Mouse (Mus musculus) CH12.LX (cell line): ENCODE results near the gene Retnlg. TPM values are rescaled to one million over a fixed set of nuclear protein-coding genes. Genes with fewer than 3 reads are reported as not detected.

ENCODE experiments used
- DNase-seq: peaks from one replicate; pipeline ENCODE4 v3.0.0-alpha.2; 2013; ENCODE audit errors: extremely low read depth
- H3K27ac ChIP-seq: 2 replicates; pipeline ENCODE4 v1.5.1; 2012; ENCODE audit warnings: low read depth, mild to moderate bottlenecking, control low read depth, moderate library complexity; ENCODE audit not compliant: insufficient read depth
- H3K27me3 ChIP-seq: replicated peaks from 2 replicates; pipeline ENCODE3; 2012; ENCODE audit warnings: inconsistent platforms
- H3K36me3 ChIP-seq, 2 experiments: replicated peaks in 1 of 2; 2 replicates each; pipeline versions ENCODE3 to v1.6.1; 2012; ENCODE audit warnings: inconsistent platforms in 1 of 2, low read length in 1 of 2, mild to moderate bottlenecking in 1 of 2, mixed read lengths in 1 of 2, moderate library complexity in 1 of 2; ENCODE audit not compliant: control insufficient read depth in 1 of 2, insufficient read depth in 1 of 2
- H3K4me1 ChIP-seq, 2 experiments: 2 replicates each; pipeline ENCODE4 v1.6.1; 2012; ENCODE audit warnings: inconsistent platforms in 1 of 2, moderate library complexity in 1 of 2; ENCODE audit not compliant: insufficient read depth in 2 of 2, control insufficient read depth in 1 of 2
- H3K4me2 ChIP-seq: 2 replicates; pipeline ENCODE4 v1.6.1; 2012; ENCODE audit warnings: low read depth, mild to moderate bottlenecking, control low read depth; ENCODE audit not compliant: poor library complexity, insufficient read depth, severe bottlenecking
- H3K4me3 ChIP-seq, 3 experiments: fragments of 150-350 bp in 1 of 3; sonication (generic) in 1 of 3; replicated peaks in 1 of 3; 2 replicates each; pipeline versions ENCODE3 to v1.5.1; 2011 to 2012; ENCODE audit warnings: low read depth in 2 of 3, low read length in 2 of 3, mild to moderate bottlenecking in 2 of 3, moderate library complexity in 2 of 3, control low read depth in 1 of 3, improper control_type of control experiment in 1 of 3, inconsistent platforms in 1 of 3, mixed read lengths in 1 of 3; ENCODE audit not compliant: poor library complexity in 1 of 3
- H3K79me2 ChIP-seq: replicated peaks from 2 replicates; pipeline ENCODE4 v1.6.1; 2012; ENCODE audit warnings: mild to moderate bottlenecking, moderate library complexity; ENCODE audit not compliant: control insufficient read depth, poor library complexity, insufficient read depth, severe bottlenecking; ENCODE audit errors: extremely low read depth
- H3K9ac ChIP-seq: 2 replicates; pipeline ENCODE4 v1.6.1; 2012; ENCODE audit warnings: low read depth, mild to moderate bottlenecking, control low read depth, moderate library complexity; ENCODE audit not compliant: insufficient read depth
- H3K9me3 ChIP-seq: replicated peaks from 2 replicates; pipeline ENCODE3; 2012; ENCODE audit warnings: low read length, inconsistent platforms, mixed read lengths
- CHD2 ChIP-seq: IDR thresholded peaks from 2 replicates; pipeline ENCODE4 v1.6.1; 2011; ENCODE audit warnings: low read length, improper control_type of control experiment
- CTCF ChIP-seq, 2 experiments: IDR thresholded peaks in 1 of 2; conservative IDR thresholded peaks in 1 of 2; 2 replicates each; pipeline ENCODE4 v1.5.1; 2011 to 2012; ENCODE audit warnings: low read depth in 2 of 2, low read length in 2 of 2, improper control_type of control experiment in 1 of 2, inconsistent platforms in 1 of 2, mild to moderate bottlenecking in 1 of 2, moderate library complexity in 1 of 2
- ETS1 ChIP-seq: conservative IDR thresholded peaks from 2 replicates; pipeline ENCODE4 v1.6.1; 2012; ENCODE audit warnings: low read depth, mild to moderate bottlenecking, inconsistent platforms, low read length, improper control_type of control experiment, moderate library complexity
- HCFC1 ChIP-seq: IDR thresholded peaks from 2 replicates; pipeline ENCODE4 v1.6.1; 2012; ENCODE audit warnings: low read depth, mild to moderate bottlenecking, inconsistent platforms, low read length, improper control_type of control experiment
- KAT2A ChIP-seq: IDR thresholded peaks from 2 replicates; pipeline ENCODE4 v1.6.1; 2012; ENCODE audit warnings: low read length, improper control_type of control experiment, inconsistent platforms; ENCODE audit not compliant: insufficient replicate concordance
- MAFK ChIP-seq: IDR thresholded peaks from 2 replicates; pipeline ENCODE4 v1.6.1; 2011; ENCODE audit warnings: low read length, improper control_type of control experiment; ENCODE audit not compliant: insufficient replicate concordance
- MAZ ChIP-seq: IDR thresholded peaks from 2 replicates; pipeline ENCODE4 v1.6.1; 2012; ENCODE audit warnings: low read depth, mild to moderate bottlenecking, inconsistent platforms, low read length, improper control_type of control experiment, moderate library complexity
- MEF2A ChIP-seq: IDR thresholded peaks from 2 replicates; pipeline ENCODE4 v1.6.1; 2014; ENCODE audit warnings: low read depth, mild to moderate bottlenecking, inconsistent platforms, low read length, improper control_type of control experiment, borderline replicate concordance
- NRF1 ChIP-seq: IDR thresholded peaks from 2 replicates; pipeline ENCODE4 v1.6.1; 2014; ENCODE audit warnings: low read depth, mild to moderate bottlenecking, inconsistent platforms, low read length, improper control_type of control experiment, moderate library complexity
- PAX5 ChIP-seq: IDR thresholded peaks from 2 replicates; pipeline ENCODE4 v1.6.1; 2012; ENCODE audit warnings: low read length, inconsistent platforms, mixed read lengths
- POLR2A ChIP-seq: IDR thresholded peaks from 2 replicates; pipeline ENCODE4 v1.6.1; 2011; ENCODE audit warnings: low read depth, mild to moderate bottlenecking, improper control_type of control experiment, low read length
- RAD21 ChIP-seq: IDR thresholded peaks from 2 replicates; pipeline ENCODE4 v1.6.1; 2011; ENCODE audit warnings: low read depth, mild to moderate bottlenecking, low read length, improper control_type of control experiment, moderate library complexity
- RCOR1 ChIP-seq: conservative IDR thresholded peaks from 2 replicates; pipeline ENCODE4 v1.6.1; 2012; ENCODE audit warnings: low read depth, mild to moderate bottlenecking, inconsistent platforms, low read length, improper control_type of control experiment
- TBP ChIP-seq: conservative IDR thresholded peaks from 2 replicates; pipeline ENCODE4 v1.6.1; 2011; ENCODE audit warnings: low read depth, low read length, improper control_type of control experiment
- UBTF ChIP-seq: IDR thresholded peaks from 2 replicates; pipeline ENCODE4 v1.6.1; 2012; ENCODE audit warnings: low read depth, mild to moderate bottlenecking, inconsistent platforms, low read length, improper control_type of control experiment, moderate library complexity
- USF1 ChIP-seq: IDR thresholded peaks from 2 replicates; pipeline ENCODE4 v1.6.1; 2014; ENCODE audit warnings: low read depth, mild to moderate bottlenecking, inconsistent platforms, low read length, improper control_type of control experiment
- USF2 ChIP-seq: conservative IDR thresholded peaks from 2 replicates; pipeline ENCODE4 v1.6.1; 2011; ENCODE audit warnings: low read depth, low read length, improper control_type of control experiment
- ZMIZ1 ChIP-seq: IDR thresholded peaks from 2 replicates; pipeline ENCODE4 v1.6.1; 2012; ENCODE audit warnings: low read depth, mild to moderate bottlenecking, inconsistent platforms, low read length, improper control_type of control experiment
- dilution Hi-C: fragments of 300-500 bp; cut with MboI; formaldehyde crosslinking; loops from 2 replicates; pipeline ENCODE4 v1.14.3; 2020; ENCODE audit warnings: low sequenced_read_pairs; ENCODE audit not compliant: extremely low pct_unique_long_range_greater_than_20kb, extremely low pct_ligation_motif_present
- in situ Hi-C: fragments of 300-500 bp; cut with MboI; formaldehyde crosslinking; loops from 3 replicates; pipeline ENCODE4 v1.14.3; 2019; ENCODE audit warnings: low sequenced_read_pairs, low pct_ligation_motif_present, low pct_unique_long_range_greater_than_20kb, mixed read lengths
- polyA plus RNA-seq: library from polyadenylated mRNA; unstranded; fragments of >175 nt; gene quantifications from 2 replicates; pipeline ENCODE4 v1.2.1, GENCODE M21; 2012; ENCODE audit warnings: low read depth; ENCODE audit not compliant: insufficient read length
- total RNA-seq, 2 experiments: library from RNA; depleted of rRNA; stranded (reverse); fragments of 300-350 nt in 1 of 2; fragments of >200 nt in 1 of 2; gene quantifications; 2 replicates each; pipeline ENCODE4 v1.2.3; 2012 to 2014

Retnlg gene
- total and polyA plus RNA-seq, 3 experiments = not detected

GRCm38 (mm10) chr16:48890733-48891132 is 18.3 kb downstream of the Retnlg start:
- dilution Hi-C loops = no loop called here
- no peak overlapping the region for H3K27ac ChIP-seq
- no peak overlapping the region for H3K4me3 ChIP-seq
- TF ChIP-seq RAD21 = no peak
- no peak for TF ChIP-seq USF2
- no peak for TF ChIP-seq TBP
- no peak for TF ChIP-seq USF1
- no peak for TF ChIP-seq RCOR1
- TF ChIP-seq KAT2A = no peak
- TF ChIP-seq CHD2 = no peak
- TF ChIP-seq PAX5 = no peak
- TF ChIP-seq UBTF = no peak
- TF ChIP-seq ETS1 = no peak
- no peak for TF ChIP-seq MAZ
- no peak overlapping the region for H3K4me2 ChIP-seq
- no peaks in the 10 kb centered on the region for H3K36me3 ChIP-seq
- in situ Hi-C loops = no loop called here
- no peaks in the 10 kb centered on the region for H3K79me2 ChIP-seq
- H3K27me3 ChIP-seq = no peaks in the 10 kb centered on the region
- no peak overlapping the region for H3K9ac ChIP-seq
- H3K9me3 ChIP-seq = no peaks in the 10 kb centered on the region
- no peak for DNase-seq
- no peaks in the 10 kb centered on the region for H3K4me1 ChIP-seq

GRCm38 (mm10) chr16:48899868-48900267 is 27.4 kb downstream of the Retnlg start:
- H3K9ac ChIP-seq = no peak overlapping the region
- no peaks in the 10 kb centered on the region for H3K27me3 ChIP-seq
- H3K4me2 ChIP-seq = no peak overlapping the region
- no peak for DNase-seq
- H3K79me2 ChIP-seq = no peaks in the 10 kb centered on the region
- in situ Hi-C loops (no loop called here), dilution Hi-C loops (no loop called here)
- TF ChIP-seq ETS1 = no peak
- TF ChIP-seq MEF2A = no peak
- TF ChIP-seq MAFK = no peak
- TF ChIP-seq ZMIZ1 = no peak
- TF ChIP-seq CTCF (conservative IDR thresholded peaks at IDR 0.05 in 1 of 2, IDR thresholded peaks at IDR 0.05 in 1 of 2; ENCODE audit: low read depth in 2 of 2, low read length in 2 of 2) = no peak
- TF ChIP-seq HCFC1 = no peak
- TF ChIP-seq USF1 = no peak
- TF ChIP-seq NRF1 = no peak
- TF ChIP-seq POLR2A = no peak
- H3K4me3 ChIP-seq = no peak overlapping the region
- no peaks in the 10 kb centered on the region for H3K9me3 ChIP-seq
- no peak overlapping the region for H3K27ac ChIP-seq
- H3K36me3 ChIP-seq = no peaks in the 10 kb centered on the region
- no peaks in the 10 kb centered on the region for H3K4me1 ChIP-seq
